Mouse (Mus musculus) testis, postnatal 10 days (tissue): ENCODE measurements around the gene Otp.
A peak's percentile ranks its signal among the peaks of the same experiment; 100 is the strongest.

Source experiments
- DNase-seq: peaks from one replicate; pipeline ENCODE4 v3.0.0; 2021; ENCODE audit warnings: low spot score

The Otp gene

GRCm38 (mm10) chr13:94874039-94874425 lies 1.4 kb upstream of the Otp start:
- no peak for DNase-seq

- no peak for DNase-seq
These were observed 576 bp upstream of the Otp start for GRCm38 (mm10) chr13:94874656-94875395.

GRCm38 (mm10) chr13:94876286-94877210 lies 1.1 kb downstream of the Otp start:
- DNase-seq = no peak

- no peak for DNase-seq
These were observed 1.8 kb downstream of the Otp start for GRCm38 (mm10) chr13:94877211-94877590.

- DNase-seq = no peak
These were observed 2.8 kb downstream of the Otp start for GRCm38 (mm10) chr13:94877991-94878745.

GRCm38 (mm10) chr13:94881201-94881600 lies 5.8 kb downstream of the Otp start:
- no peak for DNase-seq

- DNase-seq = no peak
These were observed 6.8 kb downstream of the Otp start for GRCm38 (mm10) chr13:94882221-94882620.

GRCm38 (mm10) chr13:94882711-94883145 lies 7.3 kb downstream of the Otp start:
- DNase-seq = no peak

- DNase-seq = peak; percentile 48
These were observed 8.0 kb downstream of the Otp start for GRCm38 (mm10) chr13:94883163-94883965.

GRCm38 (mm10) chr13:94883966-94884960 lies 8.9 kb downstream of the Otp start:
- DNase-seq = no peak

GRCm38 (mm10) chr13:94885291-94886235 lies 10.2 kb downstream of the Otp start:
- peak; percentile 62 for DNase-seq

GRCm38 (mm10) chr13:94907841-94908240 lies 32.4 kb downstream of the Otp start:
- DNase-seq = no peak

GRCm38 (mm10) chr13:94912961-94913360 lies 37.6 kb downstream of the Otp start:
- DNase-seq = no peak

GRCm38 (mm10) chr13:94915654-94916053 lies 40.3 kb downstream of the Otp start:
- DNase-seq = no peak

GRCm38 (mm10) chr13:94928086-94928485 lies 52.7 kb downstream of the Otp start:
- DNase-seq = no peak
